Mouse (Mus musculus) kidney, embryonic 14.5 days (tissue): ENCODE measurements around the gene Marveld1. TPM values are rescaled to one million over a fixed set of nuclear protein-coding genes. Genes with fewer than 3 reads are reported as not detected.

Source experiments
- ATAC-seq: fragments of 200-750 bp; cut with Nextera tagmentation; 2 replicates; pipeline ENCODE4 v1.8.0; 2017; ENCODE audit warnings: moderate number of reproducible peaks, mild to moderate bottlenecking, moderate TSS enrichment, moderate library complexity; ENCODE audit not compliant: low FRiP score, low TSS enrichment
- H3K27ac ChIP-seq: fragments of 300-500 bp; sonication (generic); 2 replicates; pipeline ENCODE4 v1.5.1; 2014; ENCODE audit warnings: low read depth, mild to moderate bottlenecking, low read length, moderate library complexity, mixed read lengths
- H3K27me3 ChIP-seq: fragments of 300-500 bp; sonication (generic); 2 replicates; pipeline ENCODE4 v1.6.1; 2014; ENCODE audit warnings: mild to moderate bottlenecking, low read length; ENCODE audit not compliant: control insufficient read depth, insufficient read depth
- H3K36me3 ChIP-seq: fragments of 300-500 bp; sonication (generic); 2 replicates; pipeline ENCODE4 v1.6.1; 2014; ENCODE audit warnings: low read length, mixed read lengths; ENCODE audit not compliant: control insufficient read depth, insufficient read depth
- H3K4me1 ChIP-seq: fragments of 300-500 bp; sonication (generic); 2 replicates; pipeline ENCODE4 v1.6.1; 2014; ENCODE audit warnings: low read length, mixed read lengths; ENCODE audit not compliant: control insufficient read depth, insufficient read depth
- H3K4me2 ChIP-seq: fragments of 300-500 bp; sonication (generic); replicated peaks from 2 replicates; pipeline ENCODE4 v1.6.1; 2014; ENCODE audit warnings: low read depth, mild to moderate bottlenecking, low read length
- H3K4me3 ChIP-seq: fragments of 300-500 bp; sonication (generic); 2 replicates; pipeline ENCODE4 v1.5.1; 2014; ENCODE audit warnings: mild to moderate bottlenecking, low read length
- H3K9ac ChIP-seq: fragments of 300-500 bp; sonication (generic); 2 replicates; pipeline ENCODE4 v1.6.1; 2014; ENCODE audit warnings: low read depth, mild to moderate bottlenecking, low read length, moderate library complexity
- H3K9me3 ChIP-seq: fragments of 300-500 bp; sonication (generic); 2 replicates; pipeline ENCODE4 v1.6.1; 2016; ENCODE audit warnings: low read length; ENCODE audit not compliant: control insufficient read depth
- WGBS: fragments of 180-500 bp; shearing (Covaris S2); extraction: QIAGEN DNeasy Blood & Tissue Kit; methylation state at CpG from one replicate; pipeline ENCODE4 v1.1.7; 2014; 5-methylcytosine and 5-hydroxymethylcytosine counted together
- polyA plus RNA-seq: library from polyadenylated mRNA; unstranded; fragments of >200 nt; fragmentation: Nextera tagmentation; extraction: Ambion mirVana; gene quantifications from 2 replicates; pipeline ENCODE4 v1.2.1, GENCODE M21; 2014

Marveld1 gene
- 9.6 and 14.2 TPM in 2 replicates for polyA plus RNA-seq

DNA sequence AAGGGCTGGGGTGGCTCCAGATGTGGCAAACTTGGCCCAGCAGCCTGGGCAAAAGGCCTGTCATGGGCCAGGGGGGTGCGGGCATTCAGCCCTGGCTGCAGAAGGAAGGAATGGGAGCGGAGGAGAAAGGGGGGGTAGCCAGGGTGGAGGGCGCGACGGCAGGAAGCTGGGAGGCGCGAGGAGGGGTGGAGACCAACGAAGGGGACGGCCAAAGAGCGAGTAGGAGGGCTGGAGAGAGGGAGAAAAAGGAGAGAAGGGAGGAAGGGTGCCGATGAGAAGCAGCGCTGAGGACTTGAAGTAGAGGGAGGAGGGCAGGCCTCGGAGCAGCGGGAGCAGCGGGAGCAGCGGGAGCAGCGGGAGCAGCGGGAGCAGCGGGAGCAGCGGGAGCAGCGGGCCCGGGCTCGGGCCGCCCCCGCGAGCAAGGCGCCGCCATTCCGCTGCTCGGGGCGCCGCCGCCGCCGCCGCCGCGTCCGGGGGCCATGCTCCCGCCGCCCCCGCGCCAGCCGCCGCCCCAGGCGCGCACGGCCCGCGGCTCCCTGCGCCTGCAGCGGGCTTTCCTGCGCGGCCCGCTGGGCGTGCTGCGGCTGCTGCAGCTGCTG, at the start of gene Marveld1:
Gene Marveld1 (plus strand): TSS at position 231 of the 599 bp plus-strand sequence.
- H3K36me3 ChIP-seq, result peaks cover 7% of the 10 kb centered on the region; the same call in 1 of the 2 replicates
- peak within 1 kb of the TSS; percentile 74 for H3K4me2 ChIP-seq
- ATAC-seq, result peak; percentile 76
- H3K4me1 ChIP-seq, result peaks cover 20% of the 10 kb centered on the region
- H3K27me3 ChIP-seq, result no peaks in the 10 kb centered on the region; the same call in 1 of the 2 replicates
- H3K4me3 ChIP-seq, result peak within 1 kb of the TSS; percentile 71
- WGBS, result under 1% methylated on average over 21 of the region's 57 CpGs
- peak within 1 kb of the TSS; percentile 77 for H3K9ac ChIP-seq
- peak within 1 kb of the TSS; percentile 90 for H3K27ac ChIP-seq
- no peaks in the 10 kb centered on the region for H3K9me3 ChIP-seq

DNA sequence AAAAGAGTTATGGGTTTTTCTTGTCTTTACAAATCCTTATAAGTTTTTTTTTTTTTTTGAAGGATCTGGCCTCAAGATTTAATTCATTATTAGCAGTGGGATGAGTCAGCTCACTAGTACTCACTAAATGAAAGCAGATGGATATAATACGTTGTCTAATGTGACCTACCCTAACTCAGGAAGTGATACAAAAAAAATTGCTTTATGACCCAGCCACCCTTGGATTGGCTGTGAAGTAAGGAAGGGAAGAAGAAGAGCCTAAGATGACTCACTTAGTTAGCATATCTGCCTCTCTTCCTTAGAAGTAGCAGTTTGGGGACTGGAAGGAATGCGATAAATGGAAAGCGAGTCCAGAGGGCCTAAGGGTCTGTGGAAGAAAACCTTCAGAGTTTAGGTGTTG, 47.8 kb upstream of the Marveld1 start:
- H3K4me3 ChIP-seq, result no peak overlapping the region
- H3K4me2 ChIP-seq, result no peak overlapping the region
- no peak for ATAC-seq
- H3K4me1 ChIP-seq, result no peaks in the 10 kb centered on the region
- WGBS, result 88% methylated on average over 3 of the region's 3 CpGs
- no peaks in the 10 kb centered on the region for H3K27me3 ChIP-seq
- H3K36me3 ChIP-seq, result peaks cover 30% of the 10 kb centered on the region
- no peak overlapping the region for H3K27ac ChIP-seq
- no peak overlapping the region for H3K9ac ChIP-seq
- H3K9me3 ChIP-seq, result no peaks in the 10 kb centered on the region

DNA sequence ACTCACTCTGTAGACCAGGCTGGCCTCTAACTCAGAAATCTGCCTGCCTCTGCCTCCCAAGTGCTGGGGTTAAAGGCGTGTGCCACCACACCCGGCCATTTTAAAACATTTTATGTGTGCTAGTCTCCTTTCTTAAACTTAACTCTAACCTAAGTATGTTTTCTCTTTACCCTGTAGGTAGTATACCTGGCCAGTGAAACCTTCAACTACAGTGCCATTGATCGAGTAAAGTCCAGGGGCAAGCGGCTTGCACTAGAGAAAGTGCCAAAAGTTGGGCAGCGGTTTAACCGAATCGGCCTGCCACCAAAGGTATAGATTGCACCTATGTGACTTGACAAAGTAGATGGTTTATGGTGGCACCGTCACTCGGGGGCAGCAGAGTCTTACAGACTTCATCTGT, 42.5 kb upstream of the Marveld1 start:
- no peak overlapping the region for H3K27ac ChIP-seq
- no peak overlapping the region for H3K4me2 ChIP-seq
- H3K4me1 ChIP-seq, result no peaks in the 10 kb centered on the region
- peaks cover 44% of the 10 kb centered on the region for H3K36me3 ChIP-seq
- no peak overlapping the region for H3K4me3 ChIP-seq
- H3K27me3 ChIP-seq, result no peaks in the 10 kb centered on the region
- ATAC-seq, result no peak
- WGBS, result 96% methylated on average over 9 of the region's 9 CpGs
- H3K9ac ChIP-seq, result no peak overlapping the region
- H3K9me3 ChIP-seq, result no peaks in the 10 kb centered on the region

DNA sequence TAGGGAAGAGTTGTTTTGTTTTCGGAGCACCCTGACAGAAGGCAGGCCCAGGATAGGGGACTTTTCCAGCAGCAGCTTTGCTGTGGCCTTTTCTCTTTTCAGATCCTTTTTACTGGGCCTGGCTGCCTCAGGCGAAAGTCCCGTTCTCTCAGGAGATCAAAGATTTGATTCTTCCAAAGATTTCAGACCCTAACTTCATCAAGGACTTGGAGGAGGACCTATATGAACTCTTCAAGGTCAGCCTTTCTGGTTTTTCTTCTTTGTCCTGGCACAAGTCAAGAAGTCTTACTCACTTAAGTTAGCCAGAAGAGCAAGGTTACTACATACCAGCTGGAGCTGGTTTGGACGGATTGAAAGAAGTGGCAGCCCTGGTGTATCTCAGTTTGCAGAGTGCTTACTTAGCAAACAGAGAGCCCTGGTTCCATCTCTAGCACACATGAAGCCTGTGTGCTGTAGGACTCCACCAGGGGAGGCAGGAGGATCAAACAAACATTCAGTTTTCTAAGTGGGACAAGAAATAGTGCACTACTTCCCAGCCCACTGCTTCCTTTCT, 31.3 kb upstream of the Marveld1 start:
- H3K27me3 ChIP-seq, result no peaks in the 10 kb centered on the region
- H3K27ac ChIP-seq, result no peak overlapping the region
- WGBS, result 83% methylated on average over 4 of the region's 4 CpGs
- H3K9ac ChIP-seq, result no peak overlapping the region
- H3K4me3 ChIP-seq, result no peak overlapping the region
- peaks cover 66% of the 10 kb centered on the region for H3K36me3 ChIP-seq
- no peak overlapping the region for H3K4me2 ChIP-seq
- H3K4me1 ChIP-seq, result no peaks in the 10 kb centered on the region
- no peak for ATAC-seq
- H3K9me3 ChIP-seq, result no peaks in the 10 kb centered on the region

DNA sequence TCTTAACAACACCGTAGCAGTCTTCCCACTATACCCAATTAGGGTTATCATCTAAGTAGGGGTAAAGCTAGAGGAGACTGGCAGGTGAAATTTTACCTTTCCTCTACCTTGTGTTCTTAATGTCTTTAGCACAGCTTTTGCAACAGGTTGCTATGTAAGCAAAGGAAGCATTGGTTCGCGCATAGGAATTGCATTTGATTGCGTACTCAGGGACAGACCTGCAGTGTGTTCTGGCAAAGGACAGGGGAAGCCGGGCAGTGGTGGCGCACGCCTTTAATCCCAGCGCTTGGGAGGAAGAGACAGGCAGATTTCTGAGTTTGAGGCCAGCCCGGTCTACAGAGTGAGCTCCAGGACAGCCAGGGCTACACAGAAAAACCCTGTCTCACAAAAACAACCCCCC, 29.1 kb upstream of the Marveld1 start:
- Histone ChIP-seq H3K9me3 (no peaks in the 10 kb centered on the region), H3K4me3 (no peak overlapping the region), H3K4me2 (no peak overlapping the region), H3K4me1 (no peaks in the 10 kb centered on the region), H3K36me3 (peaks cover 83% of the 10 kb centered on the region), H3K27me3 (no peaks in the 10 kb centered on the region), H3K27ac (no peak overlapping the region), H3K9ac (no peak overlapping the region)
- ATAC-seq, result no peak
- 94% methylated on average over 9 of the region's 9 CpGs for WGBS

DNA sequence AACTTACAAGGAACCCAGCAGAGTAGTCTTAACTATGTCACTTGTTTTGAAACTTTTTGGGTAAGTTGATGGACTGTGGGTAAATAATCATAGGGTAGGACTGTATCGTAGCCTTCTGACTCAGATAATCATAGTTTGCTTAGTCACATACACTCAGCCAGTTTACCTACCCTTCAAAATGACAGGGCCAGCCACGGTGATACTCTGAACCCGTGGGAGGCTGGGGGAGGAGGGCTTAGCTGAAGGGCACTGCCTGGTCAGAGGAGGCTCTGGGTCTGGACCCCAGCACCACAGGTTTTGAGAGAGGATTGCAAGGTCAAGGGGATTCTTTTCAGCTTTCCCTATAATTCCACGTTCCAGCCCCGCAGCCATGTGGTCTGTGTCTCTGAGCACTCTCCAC, 28.6 kb upstream of the Marveld1 start:
- no peak overlapping the region for H3K27ac ChIP-seq
- H3K4me1 ChIP-seq, result no peaks in the 10 kb centered on the region
- 67% methylated on average over 5 of the region's 5 CpGs for WGBS
- H3K9me3 ChIP-seq, result no peaks in the 10 kb centered on the region
- peaks cover 83% of the 10 kb centered on the region for H3K36me3 ChIP-seq
- H3K9ac ChIP-seq, result no peak overlapping the region
- no peak overlapping the region for H3K4me2 ChIP-seq
- ATAC-seq, result no peak
- no peak overlapping the region for H3K4me3 ChIP-seq
- H3K27me3 ChIP-seq, result no peaks in the 10 kb centered on the region

DNA sequence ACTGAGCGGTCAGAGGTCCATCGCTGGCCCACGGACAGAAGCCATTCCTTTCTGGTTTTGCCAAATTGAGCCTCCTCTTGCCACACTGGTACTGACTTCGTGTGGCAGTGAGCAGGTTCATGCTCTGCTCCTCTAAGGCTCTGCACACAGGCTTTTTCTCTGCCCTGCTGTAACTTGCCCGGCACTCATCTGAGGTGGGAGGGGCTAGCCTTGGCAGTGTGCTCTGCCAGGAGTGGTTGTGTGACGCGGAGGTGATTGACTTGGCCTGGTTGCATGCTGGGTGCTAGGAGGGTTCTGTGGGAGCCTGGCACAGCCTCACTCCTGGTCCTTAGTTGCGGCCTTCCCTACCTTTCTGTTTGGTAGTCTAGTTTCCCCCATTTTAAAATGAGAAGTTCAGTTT, 26.7 kb upstream of the Marveld1 start:
- no peak for ATAC-seq

DNA sequence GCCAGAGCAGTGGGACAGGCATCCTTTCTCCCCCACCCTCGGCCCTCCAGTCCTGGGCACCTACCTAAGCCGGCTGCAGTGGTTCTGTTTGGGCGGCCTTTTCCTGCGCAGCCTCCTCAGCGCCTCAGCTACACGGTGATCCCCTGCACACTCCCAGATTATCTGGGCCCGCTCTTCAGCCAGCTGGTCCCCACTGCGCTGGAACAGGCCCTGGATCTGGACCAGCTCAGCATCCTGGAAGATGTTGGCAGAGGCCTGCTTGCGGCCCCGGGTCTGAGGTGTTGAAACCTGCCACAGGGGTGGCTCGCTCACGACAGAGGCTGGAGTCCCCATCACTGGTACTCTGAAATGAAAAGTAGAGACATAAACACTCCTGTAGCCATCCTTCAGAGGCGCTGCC, 22.5 kb upstream of the Marveld1 start:
- Histone ChIP-seq H3K36me3 (peaks cover 48% of the 10 kb centered on the region), H3K4me3 (no peak overlapping the region), H3K27ac (no peak overlapping the region), H3K27me3 (no peaks in the 10 kb centered on the region), H3K4me1 (peaks cover under 1% of the 10 kb centered on the region; the same call in 1 of the 2 replicates), H3K9ac (no peak overlapping the region), H3K9me3 (no peaks in the 10 kb centered on the region), H3K4me2 (no peak overlapping the region)
- 89% methylated on average over 13 of the region's 13 CpGs for WGBS
- no peak for ATAC-seq

More for the DNA sequence above, 26.7 kb upstream of the Marveld1 start:
- H3K9ac ChIP-seq, result no peak overlapping the region
- WGBS, result 94% methylated on average over 8 of the region's 8 CpGs
- H3K4me1 ChIP-seq, result no peaks in the 10 kb centered on the region
- peaks cover 78% of the 10 kb centered on the region for H3K36me3 ChIP-seq
- H3K4me3 ChIP-seq, result no peak overlapping the region
- H3K9me3 ChIP-seq, result no peaks in the 10 kb centered on the region
- H3K27me3 ChIP-seq, result no peaks in the 10 kb centered on the region
- H3K27ac ChIP-seq, result no peak overlapping the region
- no peak overlapping the region for H3K4me2 ChIP-seq

DNA sequence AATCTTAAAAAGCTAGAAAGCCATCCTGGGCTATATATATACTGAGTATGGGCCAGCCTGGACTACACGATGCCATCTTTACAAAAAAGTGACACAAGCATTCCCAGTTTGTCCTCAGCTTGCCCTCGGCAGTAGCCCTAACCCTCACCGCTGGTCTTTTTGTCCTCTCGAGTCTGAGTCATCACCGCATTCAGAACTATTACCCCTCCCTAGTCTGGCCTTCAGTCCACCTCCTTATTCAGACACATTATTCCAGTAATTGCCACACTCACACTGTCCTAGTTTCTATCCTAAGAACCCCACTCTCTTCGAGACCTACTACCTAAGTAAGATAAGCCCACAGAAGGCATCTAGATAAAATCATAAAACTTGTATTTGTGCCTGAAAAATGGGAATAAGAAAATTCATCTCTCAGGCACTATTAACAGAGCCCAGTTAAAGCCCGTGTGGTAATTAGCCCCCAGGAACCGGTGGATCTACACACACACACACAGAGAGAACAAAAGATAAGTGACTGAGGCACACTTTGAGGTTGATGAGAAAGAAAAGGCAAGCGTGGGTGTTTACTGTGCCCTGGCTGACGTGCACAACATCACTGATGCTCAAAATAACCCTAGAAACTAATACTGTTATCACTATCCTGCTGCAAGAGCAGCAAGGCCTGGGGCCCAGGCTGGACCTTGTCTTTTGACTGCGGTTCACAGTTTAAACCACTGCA, 21.5 kb upstream of the Marveld1 start:
- Histone ChIP-seq H3K4me2 (no peak overlapping the region), H3K27ac (no peak overlapping the region), H3K4me1 (peaks cover 2% of the 10 kb centered on the region; the same call in 1 of the 2 replicates), H3K9me3 (no peaks in the 10 kb centered on the region), H3K9ac (no peak overlapping the region), H3K36me3 (peaks cover 38% of the 10 kb centered on the region), H3K27me3 (no peaks in the 10 kb centered on the region), H3K4me3 (no peak overlapping the region)
- ATAC-seq, result no peak
- 87% methylated on average over 11 of the region's 11 CpGs for WGBS
